Mouse (Mus musculus) G1E (cell line): ENCODE data around the gene Slc17a4.

Experiments
- CTCF ChIP-seq: IDR thresholded peaks from 2 replicates; pipeline ENCODE4 v1.5.1; 2012; ENCODE audit warnings: low read depth, low read length, inconsistent platforms, mixed read lengths
- GATA1 ChIP-seq: IDR thresholded peaks from 2 replicates; pipeline ENCODE4 v1.6.1; 2012; ENCODE audit warnings: borderline replicate concordance, low read length, inconsistent platforms, mixed read lengths
- GATA2 ChIP-seq: IDR thresholded peaks from 2 replicates; pipeline ENCODE4 v1.6.1; 2012; ENCODE audit warnings: low read depth, low read length, inconsistent platforms, borderline replicate concordance
- POLR2AphosphoS5 ChIP-seq: IDR thresholded peaks from 2 replicates; pipeline ENCODE4 v1.6.1; 2012; ENCODE audit warnings: low read depth, low read length, inconsistent platforms; ENCODE audit not compliant: insufficient replicate concordance
- TAL1 ChIP-seq: conservative IDR thresholded peaks from 2 replicates; pipeline ENCODE4 v1.6.1; 2012; ENCODE audit warnings: low read depth, low read length, inconsistent platforms, mixed read lengths

DNA sequence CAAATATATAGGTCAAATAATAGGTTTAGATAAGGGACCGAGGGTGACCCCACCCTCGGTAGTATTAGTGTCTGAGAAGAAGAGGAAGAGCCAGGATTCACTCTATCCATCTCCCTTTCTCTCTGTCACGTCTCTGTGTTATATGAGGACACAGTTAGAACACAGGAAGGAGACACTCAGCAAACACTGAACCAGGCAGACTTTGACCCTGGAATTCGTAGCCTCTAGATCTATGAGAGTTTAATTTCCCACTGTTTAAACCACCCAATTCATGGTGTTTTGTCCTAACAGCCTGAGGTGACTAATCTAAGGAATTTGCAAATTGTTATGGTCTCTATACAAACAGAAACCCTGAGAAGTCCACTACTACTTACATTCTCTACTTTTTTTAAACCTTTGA, 2.9 kb upstream of the Slc17a4 start:
- no peak for TF ChIP-seq CTCF
- no peak for TF ChIP-seq GATA1
- no peak for TF ChIP-seq POLR2AphosphoS5
- TF ChIP-seq TAL1 = no peak
- TF ChIP-seq GATA2 = no peak
